Comparison of ENCODE assay signal across 24 mouse cellular contexts in the genomic region with DNA sequence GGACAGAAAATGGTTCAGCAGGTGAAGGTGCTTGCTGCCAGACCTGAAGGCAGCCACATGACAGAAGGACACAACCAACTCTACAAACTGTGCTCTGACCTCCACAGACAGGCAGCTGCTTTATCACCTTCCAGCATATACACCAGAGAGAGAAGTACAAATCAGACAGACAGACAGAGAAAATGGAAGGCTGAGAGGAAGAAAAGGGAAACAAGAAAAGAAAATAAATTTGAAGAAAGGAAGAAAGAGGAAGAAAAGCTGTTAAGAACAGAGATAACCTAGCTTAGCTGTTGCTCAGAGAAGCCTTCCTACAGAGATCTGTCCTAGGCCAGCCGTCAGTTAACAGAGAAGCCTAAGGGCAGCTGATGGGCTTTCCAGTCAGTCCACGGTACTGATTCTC. TPM values are rescaled to one million over a fixed set of nuclear protein-coding genes. Genes with fewer than 3 reads are reported as not detected.
DNase-seq lines count a peak whose midpoint lies in the region; ATAC-seq and TF ChIP-seq lines count a peak whose summit lies in the region.
"Had no signal": no experiment of that assay in that cellular context is flagged by ENCODE, and none has a peak within 500 bp of the region (broad histone marks: within the 10 kb centered on the region; RNA-seq: fewer than 3 reads in every experiment).

No protein-coding gene starts in this region.

- ATAC-seq in midbrain, embryonic 16.5 days = no peak
- ATAC-seq in forebrain, embryonic 14.5 days = no peak
- ATAC-seq: forebrain, embryonic 15.5 days; forebrain, postnatal 0 days had no signal

- H3K4me1 ChIP-seq in midbrain, embryonic 16.5 days (ENCODE audit: control insufficient read depth, insufficient read depth, low read length) = no peaks in the 10 kb centered on the region
- 0 out of 2 replicates have a peak, but pooled peaks cover 3% of the 10 kb centered on the region for H3K4me1 ChIP-seq in midbrain, embryonic 10.5 days
- peaks cover 12 to 28% of the 10 kb centered on the region in 2 experiments for H3K4me1 ChIP-seq in MEL (ENCODE audit: control insufficient read depth in 1 of 2, insufficient read depth in 2 of 2, low read length in 2 of 2)
- H3K4me1 ChIP-seq in forebrain, embryonic 14.5 days (ENCODE audit: control insufficient read depth, insufficient read depth, low read length) = no peaks in the 10 kb centered on the region
- H3K4me1 ChIP-seq: embryonic facial prominence, embryonic 15.5 days; forebrain, embryonic 15.5 days had no signal

- no peak overlapping the region for H3K4me2 ChIP-seq in midbrain, embryonic 16.5 days (ENCODE audit: low read length)
- H3K4me2 ChIP-seq in forebrain, embryonic 14.5 days (ENCODE audit: low read length) = no peak overlapping the region
- H3K4me2 ChIP-seq: embryonic facial prominence, embryonic 13.5 days; embryonic facial prominence, embryonic 15.5 days; forebrain, embryonic 12.5 days; forebrain, embryonic 15.5 days had no signal

- TF ChIP-seq EP300 in MEL (IDR thresholded peaks at IDR 0.05; ENCODE audit: low read depth in 1 of 2, low read length in 2 of 2) = peak; percentile 61; a peak in 3 of 4 replicates

- 94% methylated on average over 2 of the region's 2 CpGs for WGBS in midbrain, embryonic 16.5 days
- WGBS in midbrain, embryonic 10.5 days = 87% methylated on average over 2 of the region's 2 CpGs
- WGBS in macrophage (ENCODE audit: missing documents) = 100% methylated on average over 2 of the region's 2 CpGs
- WGBS in forebrain, embryonic 14.5 days = 88% methylated on average over 2 of the region's 2 CpGs

- DNase-seq in midbrain, embryonic 10.5 days (ENCODE audit: low spot score) = no peak
- DNase-seq in MEL (ENCODE audit: low read depth, low spot score) (peak; percentile 60), adipocyte (ENCODE audit: low spot score) (no peak)
- DNase-seq in forebrain, embryonic 14.5 days (ENCODE audit: low spot score) = no peak
- DNase-seq: adrenal gland, adult 8-10 months; adrenal gland, postnatal 36 days; cerebellum, adult 11 months; cerebellum, adult 18-20 months; cerebellum, adult 8-10 months; cerebellum, adult 9-11 months; cerebellum, postnatal 14 days; cerebellum, postnatal 36 days; embryo, embryonic 11 days; forebrain, postnatal 0 days had no signal

- H3K36me3 ChIP-seq in midbrain, embryonic 16.5 days (ENCODE audit: control insufficient read depth, insufficient read depth, low read length) = peaks cover 49% of the 10 kb centered on the region
- H3K36me3 ChIP-seq in midbrain, embryonic 10.5 days = peaks cover 100% of the 10 kb centered on the region
- H3K36me3 ChIP-seq in MEL (ENCODE audit: control insufficient read depth in 1 of 2, insufficient read depth in 2 of 2, low read length in 2 of 2) (peaks cover 21 to 30% of the 10 kb centered on the region in 2 experiments), macrophage (ENCODE audit: inconsistent target) (peaks cover 79% of the 10 kb centered on the region)
- peaks cover 90% of the 10 kb centered on the region for H3K36me3 ChIP-seq in forebrain, embryonic 14.5 days (ENCODE audit: control insufficient read depth, insufficient read depth, low read length)

- no peak overlapping the region for H3K4me3 ChIP-seq in midbrain, embryonic 16.5 days (ENCODE audit: low read depth, low read length)
- H3K4me3 ChIP-seq in midbrain, embryonic 10.5 days = no peak overlapping the region
- H3K4me3 ChIP-seq in MEL (ENCODE audit: control insufficient read depth in 1 of 2, insufficient read depth in 1 of 2, low read depth in 2 of 2, low read length in 2 of 2) (no peak overlapping the region), macrophage (ENCODE audit: inconsistent target) (no peak overlapping the region)
- no peak overlapping the region for H3K4me3 ChIP-seq in forebrain, embryonic 14.5 days (ENCODE audit: low read depth, low read length)
- H3K4me3 ChIP-seq: embryonic facial prominence, embryonic 13.5 days; embryonic facial prominence, embryonic 15.5 days; erythroblast, embryonic 14.5 days; forebrain, embryonic 10.5 days; forebrain, embryonic 12.5 days; forebrain, embryonic 15.5 days had no signal

- H3K79me2 ChIP-seq in MEL (ENCODE audit: control insufficient read depth, insufficient read depth, low read length, poor library complexity) (peaks cover 5% of the 10 kb centered on the region; the same call in 1 of the 2 replicates), macrophage (ENCODE audit: inconsistent target) (peaks cover 73% of the 10 kb centered on the region)

- H3K27ac ChIP-seq in midbrain, embryonic 16.5 days (ENCODE audit: low read length) = no peak overlapping the region
- no peak overlapping the region for H3K27ac ChIP-seq in midbrain, embryonic 10.5 days (replicated peaks)
- peak overlapping the region; percentile 85 for H3K27ac ChIP-seq in MEL (ENCODE audit: control insufficient read depth, low read depth, low read length)
- H3K27ac ChIP-seq in macrophage = 0 out of 2 replicates have a peak overlapping the region, but pooled peaks have one; percentile 10
- H3K27ac ChIP-seq in forebrain, embryonic 14.5 days (ENCODE audit: low read depth, low read length) = no peak overlapping the region
- H3K27ac ChIP-seq: embryonic facial prominence, embryonic 13.5 days; embryonic facial prominence, embryonic 15.5 days; forebrain, embryonic 10.5 days; forebrain, embryonic 12.5 days; forebrain, embryonic 15.5 days had no signal

- peak overlapping the region; percentile 34; the same call in 1 of the 2 replicates for H3K9ac ChIP-seq in midbrain, embryonic 16.5 days (ENCODE audit: low read depth, low read length)
- H3K9ac ChIP-seq in MEL (ENCODE audit: control insufficient read depth, low read depth, low read length, poor library complexity, severe bottlenecking) = peak overlapping the region; percentile 35
- no peak overlapping the region for H3K9ac ChIP-seq in forebrain, embryonic 14.5 days (ENCODE audit: low read length)
- H3K9ac ChIP-seq: embryonic facial prominence, embryonic 13.5 days; embryonic facial prominence, embryonic 15.5 days; forebrain, embryonic 12.5 days; forebrain, embryonic 15.5 days; forebrain, postnatal 0 days had no signal

- H3K9me3 ChIP-seq in midbrain, embryonic 16.5 days (replicated peaks; ENCODE audit: control insufficient read depth, low read length, poor library complexity, severe bottlenecking) = no peaks in the 10 kb centered on the region
- H3K9me3 ChIP-seq in midbrain, embryonic 10.5 days (replicated peaks) = no peaks in the 10 kb centered on the region
- no peaks in the 10 kb centered on the region for H3K9me3 ChIP-seq in MEL (replicated peaks; ENCODE audit: insufficient read depth, low read length)
- H3K9me3 ChIP-seq in forebrain, embryonic 14.5 days (replicated peaks; ENCODE audit: control insufficient read depth, low read length) = no peaks in the 10 kb centered on the region
- H3K9me3 ChIP-seq: embryonic facial prominence, embryonic 13.5 days; embryonic facial prominence, embryonic 15.5 days; forebrain, embryonic 15.5 days had no signal

- no peak for TF ChIP-seq POLR2A in MEL (IDR thresholded peaks at IDR 0.05; ENCODE audit: control insufficient read depth in 1 of 2, insufficient read depth in 1 of 2, low read depth in 1 of 2, low read length in 2 of 2, poor library complexity in 1 of 2)

- no peak for TF ChIP-seq RAD21 in MEL (IDR thresholded peaks at IDR 0.05; ENCODE audit: low read depth, low read length)

- TF ChIP-seq CTCF in MEL (IDR thresholded peaks at IDR 0.05 in 2 of 3, conservative IDR thresholded peaks at IDR 0.05 in 1 of 3; ENCODE audit: control insufficient read depth in 1 of 3, insufficient read depth in 1 of 3, low read depth in 2 of 3, low read length in 3 of 3, poor library complexity in 1 of 3, severe bottlenecking in 1 of 3) = no peak

- no peaks in the 10 kb centered on the region for H3K27me3 ChIP-seq in midbrain, embryonic 16.5 days (ENCODE audit: control insufficient read depth, insufficient read depth, low read depth, low read length)
- H3K27me3 ChIP-seq in midbrain, embryonic 10.5 days (ENCODE audit: low read depth, poor library complexity, severe bottlenecking) = no peaks in the 10 kb centered on the region
- H3K27me3 ChIP-seq in MEL (ENCODE audit: control insufficient read depth in 1 of 2, insufficient read depth in 2 of 2, low read length in 2 of 2) = no peaks in the 10 kb centered on the region
- H3K27me3 ChIP-seq in forebrain, embryonic 14.5 days (replicated peaks; ENCODE audit: control insufficient read depth, insufficient read depth, low read length) = no peaks in the 10 kb centered on the region
- H3K27me3 ChIP-seq: embryonic facial prominence, embryonic 13.5 days; embryonic facial prominence, embryonic 15.5 days; forebrain, embryonic 12.5 days; forebrain, embryonic 15.5 days had no signal

RNA-seq across cellular contexts. Expression of a gene that starts 7.4 kb away (rescaled TPM):
- 110 and 114 TPM in 2 replicates for polyA plus RNA-seq in midbrain, embryonic 16.5 days (2015; fragmentation: Nextera tagmentation; extraction: Ambion mirVana)
- 168 TPM in 2 replicates for polyA plus RNA-seq in midbrain, embryonic 10.5 days (2016; fragmentation: Nextera tagmentation; extraction: Ambion mirVana)
- 116 and 133 TPM in 2 replicates for total RNA-seq in MEL (2012; rRNA removed)
- polyA plus RNA-seq in MEL (2012; ENCODE audit: insufficient read depth in 1 of 2, insufficient read length in 2 of 2, low read depth in 1 of 2, low replicate concordance in 2 of 2, missing spikeins in 1 of 2) (100 to 1,000 TPM in 1 of 2 experiments, not detected in 1; 219 TPM), macrophage (2018) (322 to 419 TPM (median 328 TPM) in 3 replicates)
- total RNA-seq in macrophage (2018; cell fraction: chromatin; rRNA removed) = 100 to 1,000 TPM; 106 to 393 (median 257) TPM
- 100 to 1,000 TPM; 144 to 253 (median 208) TPM for total RNA-seq in macrophage (2018; cell fraction: cytosol; rRNA removed)
- 100 to 1,000 TPM; 116 to 388 (median 186) TPM for total RNA-seq in macrophage (2018; cell fraction: nucleus; rRNA removed)
- polyA plus RNA-seq in forebrain, embryonic 14.5 days (2014; fragmentation: Nextera tagmentation; extraction: Ambion mirVana) = 46.7 and 48.1 TPM in 2 replicates

RNA-seq across cellular contexts. Expression of a gene that starts 21.8 kb away (rescaled TPM):
- polyA plus RNA-seq in midbrain, embryonic 16.5 days (2015; fragmentation: Nextera tagmentation; extraction: Ambion mirVana) = 17.7 and 18.9 TPM in 2 replicates
- 59.4 and 72.8 TPM in 2 replicates for polyA plus RNA-seq in midbrain, embryonic 10.5 days (2016; fragmentation: Nextera tagmentation; extraction: Ambion mirVana)
- 12.8 and 13.4 TPM in 2 replicates for total RNA-seq in MEL (2012; rRNA removed)
- 10 to 100 TPM in 1 of 2 experiments, not detected in 1; 60.7 TPM for polyA plus RNA-seq in MEL (2012; ENCODE audit: insufficient read depth in 1 of 2, insufficient read length in 2 of 2, low read depth in 1 of 2, low replicate concordance in 2 of 2, missing spikeins in 1 of 2)
- total RNA-seq in macrophage (2018; cell fraction: chromatin; rRNA removed) = 1 to 10 TPM in 11 of 26 experiments, under 1 TPM in 1, not detected in 14; 0.85 to 5.5 (median 2.6) TPM
- total RNA-seq in macrophage (2018; cell fraction: cytosol; rRNA removed) = 1 to 10 TPM in 19 of 26 experiments, under 1 TPM in 7; 0.58 to 2.8 (median 1.4) TPM
- total RNA-seq in macrophage (2018; cell fraction: nucleus; rRNA removed) = 1 to 10 TPM in 6 of 26 experiments, under 1 TPM in 5, not detected in 15; 0.47 to 9.3 (median 1.0) TPM
- polyA plus RNA-seq in macrophage (2018) = 1.6 to 10.9 TPM (median 3.6 TPM) in 3 replicates
- polyA plus RNA-seq in forebrain, embryonic 14.5 days (2014; fragmentation: Nextera tagmentation; extraction: Ambion mirVana) = 24.4 and 29.2 TPM in 2 replicates

RNA-seq across cellular contexts. Expression of a gene that starts 32.6 kb away (rescaled TPM):
- 0.45 and 0.77 TPM in 2 replicates for polyA plus RNA-seq in midbrain, embryonic 16.5 days (2015; fragmentation: Nextera tagmentation; extraction: Ambion mirVana)
- polyA plus RNA-seq in midbrain, embryonic 10.5 days (2016; fragmentation: Nextera tagmentation; extraction: Ambion mirVana) = 0.19 and 0.42 TPM in 2 replicates
- total RNA-seq in MEL (2012; rRNA removed) = 0.39 and 0.62 TPM in 2 replicates
- polyA plus RNA-seq in MEL (2012; ENCODE audit: insufficient read depth in 1 of 2, insufficient read length in 2 of 2, low read depth in 1 of 2, low replicate concordance in 2 of 2, missing spikeins in 1 of 2) (1 to 10 TPM in 1 of 2 experiments, not detected in 1; 2.0 TPM), macrophage (2018) (not detected in 3 replicates)
- 1 to 10 TPM in 1 of 26 experiments, not detected in 25; 1.1 TPM for total RNA-seq in macrophage (2018; cell fraction: chromatin; rRNA removed)
- total RNA-seq in macrophage (2018; cell fraction: cytosol; rRNA removed) = not detected
- total RNA-seq in macrophage (2018; cell fraction: nucleus; rRNA removed) = 1 to 10 TPM in 1 of 26 experiments, not detected in 25; 1.3 TPM
- 0.63 and 1.7 TPM in 2 replicates for polyA plus RNA-seq in forebrain, embryonic 14.5 days (2014; fragmentation: Nextera tagmentation; extraction: Ambion mirVana)
- total RNA-seq: common myeloid progenitor, adult 5-6 weeks had no signal
- polyA plus RNA-seq: embryonic facial prominence, embryonic 11.5 days had no signal

RNA-seq across cellular contexts. Expression of a gene that starts 55.3 kb away (rescaled TPM):
- 22.8 and 23.3 TPM in 2 replicates for polyA plus RNA-seq in midbrain, embryonic 16.5 days (2015; fragmentation: Nextera tagmentation; extraction: Ambion mirVana)
- polyA plus RNA-seq in midbrain, embryonic 10.5 days (2016; fragmentation: Nextera tagmentation; extraction: Ambion mirVana) = 32.4 and 34.4 TPM in 2 replicates
- total RNA-seq in MEL (2012; rRNA removed) = 16.6 and 20.2 TPM in 2 replicates
- polyA plus RNA-seq in MEL (2012; ENCODE audit: insufficient read depth in 1 of 2, insufficient read length in 2 of 2, low read depth in 1 of 2, low replicate concordance in 2 of 2, missing spikeins in 1 of 2) (10 to 100 TPM in 1 of 2 experiments, not detected in 1; 33.0 TPM), macrophage (2018) (13.1 to 22.2 TPM (median 19.3 TPM) in 3 replicates)
- 10 to 100 TPM in 15 of 26 experiments, 1 to 10 TPM in 11; 3.8 to 24.3 (median 12.2) TPM for total RNA-seq in macrophage (2018; cell fraction: chromatin; rRNA removed)
- 10 to 100 TPM; 15.4 to 26.7 (median 20.1) TPM for total RNA-seq in macrophage (2018; cell fraction: cytosol; rRNA removed)
- total RNA-seq in macrophage (2018; cell fraction: nucleus; rRNA removed) = 10 to 100 TPM in 19 of 26 experiments, 1 to 10 TPM in 7; 4.5 to 25.9 (median 14.1) TPM
- 17.8 and 20.6 TPM in 2 replicates for polyA plus RNA-seq in forebrain, embryonic 14.5 days (2014; fragmentation: Nextera tagmentation; extraction: Ambion mirVana)

RNA-seq across cellular contexts. Expression of a gene that starts 59.5 kb away (rescaled TPM):
- 57.0 and 58.7 TPM in 2 replicates for polyA plus RNA-seq in midbrain, embryonic 16.5 days (2015; fragmentation: Nextera tagmentation; extraction: Ambion mirVana)
- polyA plus RNA-seq in midbrain, embryonic 10.5 days (2016; fragmentation: Nextera tagmentation; extraction: Ambion mirVana) = 56.6 and 57.3 TPM in 2 replicates
- total RNA-seq in MEL (2012; rRNA removed) = 38.3 and 39.4 TPM in 2 replicates
- polyA plus RNA-seq in MEL (2012; ENCODE audit: insufficient read depth in 1 of 2, insufficient read length in 2 of 2, low read depth in 1 of 2, low replicate concordance in 2 of 2, missing spikeins in 1 of 2) (10 to 100 TPM in 1 of 2 experiments, not detected in 1; 49.2 TPM), macrophage (2018) (21.4 to 30.8 TPM (median 22.4 TPM) in 3 replicates)
- total RNA-seq in macrophage (2018; cell fraction: chromatin; rRNA removed) = 10 to 100 TPM in 24 of 26 experiments, 1 to 10 TPM in 2; 7.7 to 49.9 (median 40.5) TPM
- 10 to 100 TPM; 22.5 to 35.7 (median 30.5) TPM for total RNA-seq in macrophage (2018; cell fraction: cytosol; rRNA removed)
- total RNA-seq in macrophage (2018; cell fraction: nucleus; rRNA removed) = 10 to 100 TPM; 13.7 to 39.1 (median 29.2) TPM
- polyA plus RNA-seq in forebrain, embryonic 14.5 days (2014; fragmentation: Nextera tagmentation; extraction: Ambion mirVana) = 30.7 and 43.1 TPM in 2 replicates

Comparison
In these comparisons a context has a peak if more than half of its experiments do, and no peak if none do; other contexts are left out.
1. H3K27ac ChIP-seq: peak in MEL (single experiment) and macrophage (single experiment); none in midbrain, embryonic 16.5 days (single experiment), midbrain, embryonic 10.5 days (single experiment) and forebrain, embryonic 14.5 days (single experiment).